Mouse (Mus musculus) gonadal fat pad, adult 2 months (tissue): ENCODE data around the gene Gucy2c. TPM values are rescaled to one million over a fixed set of nuclear protein-coding genes. Genes with fewer than 3 reads are reported as not detected.
A peak's percentile ranks its signal among the peaks of the same experiment; 100 is the strongest.

Experiments used
- DNase-seq: peaks from one replicate; pipeline ENCODE4 v3.0.0-alpha.2; 2012; ENCODE audit warnings: low read depth
- polyA plus RNA-seq: library from polyadenylated mRNA; depleted of rRNA; stranded (reverse); fragments of >200 nt; gene quantifications from 2 replicates; pipeline ENCODE4 v1.2.3, GENCODE M21; 2012; rRNA removed

Gene Gucy2c
- polyA plus RNA-seq: 0.04 and 0.09 TPM in 2 replicates

- DNase-seq: no peak
These were observed at the start of gene Gucy2c for GRCm38 (mm10) chr6:136781377-136781986. Gucy2c (minus strand) TSS chr6:136781765.

DNA sequence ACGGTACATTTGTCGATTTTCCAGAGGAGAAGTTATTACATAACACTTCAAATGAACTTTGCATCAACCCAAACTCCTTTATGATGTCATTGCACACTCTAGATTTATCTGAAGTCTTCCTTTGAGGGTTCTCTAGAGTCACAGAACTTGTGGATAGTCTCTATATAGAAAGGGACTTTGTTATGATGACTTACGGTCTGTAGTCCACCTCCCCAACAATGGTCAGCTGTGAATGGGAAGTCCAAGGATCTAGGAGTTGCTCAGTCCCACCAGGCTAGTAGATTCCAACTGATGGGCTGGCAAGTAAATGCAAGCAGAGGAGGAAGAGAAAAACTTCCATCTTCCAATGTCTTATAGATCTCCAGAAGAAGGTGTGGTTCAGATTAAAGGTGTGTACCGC lies 47.1 kb upstream of the Gucy2c start:
- DNase-seq: no peak

GRCm38 (mm10) chr6:136827881-136828561 lies 46.5 kb upstream of the Gucy2c start, which contains the start of gene Wbp11:
Wbp11 (minus strand) TSS chr6:136828233.
- DNase-seq: peak; percentile 94

GRCm38 (mm10) chr6:136827516-136827880 lies 45.9 kb upstream of the Gucy2c start, which contains the start of gene BC049715:
BC049715 (plus strand) TSS chr6:136827626.
- DNase-seq: no peak

DNA sequence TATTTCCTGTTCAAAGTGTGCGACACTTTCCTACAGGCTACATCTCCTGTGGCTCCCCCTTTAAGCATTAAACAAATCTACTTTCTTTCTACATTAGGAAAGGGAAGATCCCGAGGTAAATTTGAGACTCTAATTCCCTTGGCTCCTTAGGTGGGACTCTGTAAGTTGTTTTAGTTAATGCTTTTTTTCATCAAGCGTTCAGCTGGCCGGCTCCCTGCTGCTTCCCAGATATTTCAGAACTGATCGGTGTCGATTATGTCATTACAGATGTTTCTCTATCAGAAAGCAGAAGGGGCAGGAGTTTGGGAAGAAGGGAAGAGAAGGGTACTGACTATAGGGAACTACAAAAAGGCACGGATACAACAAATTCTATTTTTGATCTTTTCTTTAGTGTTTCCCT lies 45.6 kb upstream of the Gucy2c start:
- DNase-seq: no peak

DNA sequence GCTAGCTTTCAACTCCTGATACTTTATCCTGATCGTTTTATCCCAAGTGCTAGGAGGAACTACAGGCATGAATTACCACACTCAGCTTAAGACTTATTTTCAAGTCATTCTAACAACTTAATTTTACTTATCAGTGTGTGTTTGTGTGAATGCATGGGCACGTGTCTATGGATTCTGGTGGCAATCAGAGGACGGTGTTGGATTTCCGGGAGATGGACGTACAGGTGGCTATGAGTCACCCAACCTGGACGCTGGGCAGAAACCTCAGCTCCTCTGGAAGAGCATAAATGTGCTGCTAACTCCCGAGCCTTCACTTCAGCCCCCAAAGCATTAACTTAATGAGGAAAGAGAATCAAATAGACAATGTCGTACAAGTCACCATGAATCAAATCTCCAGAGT lies 43.4 kb upstream of the Gucy2c start:
- no peak for DNase-seq

GRCm38 (mm10) chr6:136821086-136821485 lies 39.5 kb upstream of the Gucy2c start:
- no peak for DNase-seq

DNA sequence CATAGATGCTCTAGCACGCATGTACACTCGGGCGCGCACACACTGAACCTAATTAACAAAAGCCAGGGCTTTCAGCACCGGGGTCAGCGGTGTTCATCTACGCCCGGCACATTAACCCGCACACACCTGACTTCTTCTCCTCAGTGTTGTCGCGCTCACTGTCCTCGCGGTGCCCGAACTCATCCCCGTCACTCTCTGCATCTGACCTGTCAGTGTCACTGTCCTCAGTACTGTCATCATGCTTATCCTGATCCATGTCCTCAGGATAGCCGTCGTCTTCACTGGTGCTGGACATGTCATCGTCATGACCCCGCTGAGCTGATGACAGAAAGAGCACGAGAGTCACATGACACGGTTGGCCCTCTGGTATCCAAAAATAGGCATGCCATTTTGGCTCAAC lies 38.8 kb upstream of the Gucy2c start:
- no peak for DNase-seq

DNA sequence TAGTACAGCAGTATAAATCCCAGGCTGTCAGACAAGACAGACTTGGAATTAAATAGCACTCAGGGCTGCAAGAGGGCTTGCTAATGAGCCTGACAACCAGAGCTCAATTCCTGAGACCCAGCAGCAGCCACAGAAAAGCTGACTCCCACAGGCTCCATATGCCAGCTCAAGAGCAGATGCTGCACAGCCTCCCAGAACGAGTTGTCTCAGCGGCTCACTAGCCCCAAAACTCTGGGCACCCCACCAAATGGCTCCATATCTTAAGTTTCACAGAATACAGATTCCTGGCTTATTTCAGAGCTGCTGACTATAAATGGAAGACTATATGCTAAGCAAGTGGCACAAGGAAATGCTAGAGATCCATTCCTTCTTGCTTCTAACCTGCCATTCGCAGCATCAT lies 36.0 kb upstream of the Gucy2c start:
- no peak for DNase-seq

- DNase-seq: no peak
These were observed 35.3 kb upstream of the Gucy2c start for GRCm38 (mm10) chr6:136816826-136817225.

GRCm38 (mm10) chr6:136815381-136815780 lies 33.8 kb upstream of the Gucy2c start:
- no peak for DNase-seq

- DNase-seq: no peak
These were observed 31.6 kb upstream of the Gucy2c start for GRCm38 (mm10) chr6:136813117-136813516.

DNA sequence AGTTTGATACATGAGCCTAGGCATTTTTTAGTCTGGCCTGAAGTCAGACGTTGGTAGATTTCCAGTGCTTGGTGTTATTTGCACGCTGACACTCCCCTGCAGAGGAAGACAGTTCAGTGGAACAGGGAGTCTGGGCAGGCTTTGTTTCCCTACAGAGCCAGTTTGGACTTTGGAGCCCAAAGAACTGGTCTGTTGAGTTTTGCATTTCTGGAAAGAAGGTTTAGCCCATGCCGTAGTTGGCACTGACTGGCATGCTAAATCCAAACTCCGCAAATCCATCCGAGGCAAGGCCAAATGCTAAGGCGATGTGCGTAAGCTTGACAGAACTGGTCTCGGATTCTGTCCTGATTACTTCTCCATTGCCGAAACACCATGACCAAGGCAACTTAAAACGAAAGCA lies 29.6 kb upstream of the Gucy2c start:
- DNase-seq: peak; percentile 95

DNA sequence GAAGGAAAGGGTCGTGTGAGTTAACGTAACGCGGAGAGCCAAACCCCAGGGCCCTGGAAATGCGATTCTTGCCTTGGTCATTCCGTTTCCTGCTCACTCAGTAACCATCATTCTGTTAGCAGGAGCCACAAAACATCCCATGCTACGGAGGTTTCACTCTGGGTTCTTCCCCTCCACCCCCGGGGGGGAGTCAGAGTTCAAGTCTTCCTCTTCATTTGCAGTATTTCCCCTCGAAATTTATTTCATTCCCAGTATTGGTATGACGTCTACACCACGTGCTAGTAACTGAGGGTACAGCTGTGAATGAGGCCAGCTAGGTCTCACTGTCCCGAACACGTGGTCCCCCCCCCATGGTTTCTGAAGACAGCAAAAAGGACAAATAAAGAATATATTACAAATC lies 28.1 kb upstream of the Gucy2c start:
- DNase-seq: no peak

GRCm38 (mm10) chr6:136809077-136809476 lies 27.5 kb upstream of the Gucy2c start:
- DNase-seq: no peak

DNA sequence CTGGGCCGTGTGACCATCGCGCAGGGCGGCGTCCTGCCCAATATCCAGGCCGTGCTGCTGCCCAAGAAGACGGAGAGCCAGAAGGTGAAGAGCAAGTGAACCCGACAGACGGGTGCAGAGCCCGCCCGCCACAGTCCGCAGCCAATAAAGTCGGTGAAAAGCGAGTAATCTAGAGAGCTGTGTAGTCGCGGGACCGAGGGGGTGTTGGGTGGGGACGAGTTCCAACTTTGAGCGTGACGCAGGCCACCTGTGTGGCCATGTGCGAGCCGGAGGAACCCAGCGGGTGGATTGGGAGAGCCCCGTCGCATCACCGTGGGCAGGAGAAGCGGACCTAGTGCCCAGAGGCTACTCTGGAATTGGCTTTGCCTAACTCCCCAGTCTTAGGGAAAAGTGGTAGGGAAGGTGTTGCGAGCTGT lies 27.1 kb upstream of the Gucy2c start:
- no peak for DNase-seq

DNA sequence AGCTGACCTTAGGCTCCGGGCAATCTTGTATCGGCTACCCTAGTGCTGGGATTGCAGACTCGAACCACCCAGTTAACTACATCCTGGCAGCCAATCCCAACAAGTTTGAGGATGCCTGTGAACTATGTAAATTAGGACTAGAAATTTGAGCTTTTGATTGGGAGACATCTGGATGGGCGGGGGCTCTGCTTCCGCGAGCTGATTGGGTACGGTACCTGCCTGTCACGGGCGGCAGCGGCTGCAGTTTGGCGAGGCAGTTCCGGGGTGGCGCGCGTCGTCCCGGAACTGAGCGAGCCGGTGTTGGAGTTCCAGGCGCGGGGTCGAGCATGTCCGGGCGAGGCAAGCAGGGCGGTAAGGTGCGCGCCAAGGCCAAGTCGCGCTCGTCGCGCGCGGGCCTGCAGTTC lies 26.5 kb upstream of the Gucy2c start, which contains the start of gene H2afj:
Gene H2afj, plus strand, starts transcription at position 231 of the 404 bp plus-strand sequence.
- DNase-seq: peak; percentile 87

DNA sequence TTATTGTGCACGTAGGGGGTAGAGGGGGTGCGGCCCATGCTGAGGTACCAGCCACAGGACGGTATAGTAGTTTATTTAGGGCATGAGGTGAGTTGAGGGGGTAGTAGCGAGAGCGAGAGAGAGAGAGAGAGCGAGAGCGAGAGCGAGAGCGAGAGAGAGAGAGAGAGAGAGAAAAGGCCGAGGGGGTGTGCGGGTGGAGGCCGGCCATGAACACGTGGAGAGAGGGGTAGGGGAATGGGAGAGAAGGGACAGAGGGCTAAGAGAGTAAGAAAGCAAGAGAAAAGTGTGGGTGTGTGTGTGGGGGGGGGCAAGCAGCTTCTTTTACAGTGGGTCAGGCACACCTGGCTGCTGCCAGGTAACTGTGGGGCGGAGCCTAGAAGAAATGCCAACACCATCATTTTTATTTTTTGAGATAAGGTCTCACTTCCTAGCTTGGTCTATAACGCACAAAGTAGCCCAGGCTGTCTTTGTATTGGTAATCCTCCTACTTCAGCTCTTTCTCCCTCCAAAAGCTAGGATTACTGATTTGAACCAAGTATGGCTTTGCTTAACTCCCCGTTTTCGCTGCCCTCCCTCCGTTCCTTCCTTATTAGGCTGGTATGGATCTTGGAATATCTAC lies 25.9 kb upstream of the Gucy2c start:
- DNase-seq: no peak

GRCm38 (mm10) chr6:136806819-136807218 lies 25.3 kb upstream of the Gucy2c start:
- DNase-seq: no peak

- DNase-seq: no peak
These were observed 23.8 kb upstream of the Gucy2c start for GRCm38 (mm10) chr6:136805409-136805775.

GRCm38 (mm10) chr6:136804705-136805408 lies 23.3 kb upstream of the Gucy2c start:
- no peak for DNase-seq
